Mouse (Mus musculus): ENCODE results near the gene Pex6. TPM values are rescaled to one million over a fixed set of nuclear protein-coding genes. Genes with fewer than 3 reads are reported as not detected.
A peak's percentile ranks its signal among the peaks of the same experiment; 100 is the strongest.

Pex6 gene
- polyA plus RNA-seq, 1 experiment = 43.4 TPM

GRCm38 (mm10) chr17:46678416-46678815 is 32.8 kb upstream of the Pex6 start, which contains the start of gene Mea1:
TSS of gene Mea1 (plus strand) at chr17:46678793.
- Histone ChIP-seq H3K4me3 (ENCODE audit: control insufficient read depth, low read depth, low read length) (peak within 1 kb of the TSS; percentile 96), H3K36me3 (ENCODE audit: control insufficient read depth, insufficient read depth, low read length) (peaks cover 5% of the 10 kb centered on the region), H3K4me1 (ENCODE audit: control insufficient read depth, insufficient read depth, low read length) (peaks cover 12% of the 10 kb centered on the region), H3K27me3 (ENCODE audit: control insufficient read depth, insufficient read depth, low read length) (no peaks in the 10 kb centered on the region), H3K27ac (ENCODE audit: control insufficient read depth, insufficient read depth, low read depth, low read length) (peak within 1 kb of the TSS; percentile 86)
- TF ChIP-seq CTCF (IDR thresholded peaks at IDR 0.05; ENCODE audit: control insufficient read depth, insufficient read depth, insufficient replicate concordance, low read depth, low read length) (no peak), POLR2A (IDR thresholded peaks at IDR 0.05; ENCODE audit: control insufficient read depth, low read depth, low read length) (no peak; the same call in 1 of the 2 replicates)

GRCm38 (mm10) chr17:46678911-46679310 is 32.4 kb upstream of the Pex6 start:
- Histone ChIP-seq H3K4me1 (ENCODE audit: control insufficient read depth, insufficient read depth, low read length) (peaks cover 12% of the 10 kb centered on the region), H3K36me3 (ENCODE audit: control insufficient read depth, insufficient read depth, low read length) (peaks cover 5% of the 10 kb centered on the region), H3K27ac (ENCODE audit: control insufficient read depth, insufficient read depth, low read depth, low read length) (peak overlapping the region; percentile 80), H3K4me3 (ENCODE audit: control insufficient read depth, low read depth, low read length) (peak overlapping the region; percentile 96), H3K27me3 (ENCODE audit: control insufficient read depth, insufficient read depth, low read length) (no peaks in the 10 kb centered on the region)
- no peak for TF ChIP-seq CTCF (IDR thresholded peaks at IDR 0.05; ENCODE audit: control insufficient read depth, insufficient read depth, insufficient replicate concordance, low read depth, low read length)
- no peak for TF ChIP-seq POLR2A (IDR thresholded peaks at IDR 0.05; ENCODE audit: control insufficient read depth, low read depth, low read length)

- Histone ChIP-seq H3K36me3 (ENCODE audit: control insufficient read depth, insufficient read depth, low read length) (peaks cover 5% of the 10 kb centered on the region; the same call in 1 of the 2 replicates), H3K4me3 (ENCODE audit: control insufficient read depth, low read depth, low read length) (peak overlapping the region; percentile 96), H3K27ac (ENCODE audit: control insufficient read depth, insufficient read depth, low read depth, low read length) (peak overlapping the region; percentile 91), H3K27me3 (ENCODE audit: control insufficient read depth, insufficient read depth, low read length) (no peaks in the 10 kb centered on the region), H3K4me1 (ENCODE audit: control insufficient read depth, insufficient read depth, low read length) (peaks cover 5% of the 10 kb centered on the region)
- no peak for TF ChIP-seq CTCF (IDR thresholded peaks at IDR 0.05; ENCODE audit: control insufficient read depth, insufficient read depth, insufficient replicate concordance, low read depth, low read length)
- TF ChIP-seq POLR2A (IDR thresholded peaks at IDR 0.05; ENCODE audit: control insufficient read depth, low read depth, low read length) = no peak
Observed at GRCm38 (mm10) chr17:46679843-46680759, 31.2 kb upstream of the Pex6 start.

- H3K36me3 ChIP-seq (ENCODE audit: control insufficient read depth, insufficient read depth, low read length) = peaks cover 2% of the 10 kb centered on the region; the same call in 1 of the 2 replicates
- TF ChIP-seq POLR2A (IDR thresholded peaks at IDR 0.05; ENCODE audit: control insufficient read depth, low read depth, low read length) = peak; percentile 62
- TF ChIP-seq CTCF (IDR thresholded peaks at IDR 0.05; ENCODE audit: control insufficient read depth, insufficient read depth, insufficient replicate concordance, low read depth, low read length) = no peak
Observed at GRCm38 (mm10) chr17:46680760-46681373, 30.4 kb upstream of the Pex6 start, which contains the start of gene Klhdc3. TSS of gene Klhdc3 (minus strand) at chr17:46680914.

GRCm38 (mm10) chr17:46681466-46682118 is 29.7 kb upstream of the Pex6 start:
- H3K27ac ChIP-seq (ENCODE audit: control insufficient read depth, insufficient read depth, low read depth, low read length) = peak overlapping the region; percentile 80
- no peaks in the 10 kb centered on the region; the same call in 1 of the 2 replicates for H3K36me3 ChIP-seq (ENCODE audit: control insufficient read depth, insufficient read depth, low read length)
- H3K4me1 ChIP-seq (ENCODE audit: control insufficient read depth, insufficient read depth, low read length) = peaks cover 5% of the 10 kb centered on the region
- no peaks in the 10 kb centered on the region for H3K27me3 ChIP-seq (ENCODE audit: control insufficient read depth, insufficient read depth, low read length)
- H3K4me3 ChIP-seq (ENCODE audit: control insufficient read depth, low read depth, low read length) = peak overlapping the region; percentile 96
- no peak for TF ChIP-seq CTCF (IDR thresholded peaks at IDR 0.05; ENCODE audit: control insufficient read depth, insufficient read depth, insufficient replicate concordance, low read depth, low read length)
- TF ChIP-seq POLR2A (IDR thresholded peaks at IDR 0.05; ENCODE audit: control insufficient read depth, low read depth, low read length) = 0 out of 2 replicates have a peak, but pooled peaks have one; percentile 19

More at GRCm38 (mm10) chr17:46680760-46681373, 30.4 kb upstream of the Pex6 start, which contains the start of gene Klhdc3:
- H3K4me1 ChIP-seq (ENCODE audit: control insufficient read depth, insufficient read depth, low read length) = peaks cover 5% of the 10 kb centered on the region
- peak within 1 kb of the TSS; percentile 96 for H3K4me3 ChIP-seq (ENCODE audit: control insufficient read depth, low read depth, low read length)
- peak within 1 kb of the TSS; percentile 91 for H3K27ac ChIP-seq (ENCODE audit: control insufficient read depth, insufficient read depth, low read depth, low read length)
- no peaks in the 10 kb centered on the region for H3K27me3 ChIP-seq (ENCODE audit: control insufficient read depth, insufficient read depth, low read length)

- H3K4me3 ChIP-seq (ENCODE audit: control insufficient read depth, low read depth, low read length) = peak overlapping the region; percentile 96
- H3K27ac ChIP-seq (ENCODE audit: control insufficient read depth, insufficient read depth, low read depth, low read length) = no peak overlapping the region
- no peaks in the 10 kb centered on the region; the same call in 1 of the 2 replicates for H3K36me3 ChIP-seq (ENCODE audit: control insufficient read depth, insufficient read depth, low read length)
- peaks cover 5% of the 10 kb centered on the region for H3K4me1 ChIP-seq (ENCODE audit: control insufficient read depth, insufficient read depth, low read length)
- no peaks in the 10 kb centered on the region for H3K27me3 ChIP-seq (ENCODE audit: control insufficient read depth, insufficient read depth, low read length)
- no peak for TF ChIP-seq POLR2A (IDR thresholded peaks at IDR 0.05; ENCODE audit: control insufficient read depth, low read depth, low read length)
- TF ChIP-seq CTCF (IDR thresholded peaks at IDR 0.05; ENCODE audit: control insufficient read depth, insufficient read depth, insufficient replicate concordance, low read depth, low read length) = no peak
Observed at GRCm38 (mm10) chr17:46682654-46683389, 28.4 kb upstream of the Pex6 start.
